Mouse (Mus musculus): ENCODE measurements at regions not wholly inside any gene's neighbourhood (a gene's known extent, or its start where the extent isn't known, plus 50 kb on each side); places are given as distances from the start of the nearest gene placed in this dataset.

DNA sequence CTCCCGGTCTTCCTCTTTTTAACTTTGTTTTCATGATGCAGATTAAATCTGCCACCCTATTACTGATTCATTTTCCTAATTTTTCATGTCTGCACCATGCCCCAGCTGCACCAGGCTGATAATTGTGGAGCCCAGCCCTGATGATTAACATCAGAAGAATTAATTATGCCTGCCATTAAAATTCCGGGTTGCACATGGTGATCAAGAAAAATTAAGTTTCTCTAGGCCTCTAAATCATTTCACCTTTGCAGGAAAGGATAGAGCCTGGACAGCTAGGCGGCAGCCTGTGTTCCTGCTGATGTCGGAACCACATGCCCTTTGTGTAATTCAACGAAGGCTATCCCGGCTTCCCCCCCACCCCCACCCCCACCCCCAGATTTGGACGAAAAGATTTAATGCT lies 233.7 kb upstream of the Hnrnpa3 start:
- ATAC-seq (ENCODE audit: low FRiP score) = peak; percentile 76
- peak; percentile 30 for DNase-seq (ENCODE audit: low spot score)
- Histone ChIP-seq H3K4me2 (replicated peaks; ENCODE audit: low read depth, low read length) (no peak overlapping the region), H3K9me3 (ENCODE audit: control insufficient read depth, low read length) (no peaks in the 10 kb centered on the region), H3K27me3 (ENCODE audit: control insufficient read depth, insufficient read depth, low read length) (no peaks in the 10 kb centered on the region), H3K27ac (ENCODE audit: low read depth, low read length) (peak overlapping the region; percentile 82), H3K4me3 (ENCODE audit: low read depth, low read length) (no peak overlapping the region), H3K36me3 (ENCODE audit: control insufficient read depth, insufficient read depth, low read length) (no peaks in the 10 kb centered on the region), H3K4me1 (replicated peaks; ENCODE audit: control insufficient read depth, insufficient read depth, low read length) (peaks cover 3% of the 10 kb centered on the region; the same call in 1 of the 2 replicates), H3K9ac (ENCODE audit: low read depth, low read length) (no peak overlapping the region)
- WGBS = 34% methylated on average over 7 of the region's 7 CpGs

DNA sequence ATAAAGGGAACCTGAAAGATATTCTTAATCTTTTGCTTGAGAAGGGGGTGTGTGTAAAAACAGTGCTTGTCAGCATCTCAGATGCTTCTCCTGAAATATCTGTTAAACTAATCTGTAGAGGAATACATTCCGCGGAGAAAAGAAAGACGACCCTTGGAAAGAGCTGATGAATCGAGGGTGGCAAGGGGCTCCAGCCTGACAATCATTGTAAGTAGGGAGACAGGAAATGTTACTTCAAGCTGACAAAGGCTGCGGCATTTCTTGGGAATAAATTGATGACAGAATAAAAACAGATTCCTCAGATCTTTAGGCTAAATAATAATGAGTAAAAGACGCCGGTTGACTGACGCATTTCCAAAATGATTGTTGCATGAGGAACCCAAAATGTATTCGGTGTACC lies 233.3 kb upstream of the Hnrnpa3 start:
- Histone ChIP-seq H3K9me3 (ENCODE audit: control insufficient read depth, low read length) (no peaks in the 10 kb centered on the region), H3K36me3 (ENCODE audit: control insufficient read depth, insufficient read depth, low read length) (no peaks in the 10 kb centered on the region), H3K27ac (ENCODE audit: low read depth, low read length) (peak overlapping the region; percentile 82), H3K4me3 (ENCODE audit: low read depth, low read length) (no peak overlapping the region), H3K4me2 (replicated peaks; ENCODE audit: low read depth, low read length) (no peak overlapping the region), H3K4me1 (replicated peaks; ENCODE audit: control insufficient read depth, insufficient read depth, low read length) (peaks cover 3% of the 10 kb centered on the region; the same call in 1 of the 2 replicates), H3K9ac (ENCODE audit: low read depth, low read length) (no peak overlapping the region), H3K27me3 (ENCODE audit: control insufficient read depth, insufficient read depth, low read length) (no peaks in the 10 kb centered on the region)
- ATAC-seq (ENCODE audit: low FRiP score) (no peak; the same call in 1 of the 2 replicates), DNase-seq (ENCODE audit: low spot score) (peak; percentile 22)
- 61% methylated on average over 9 of the region's 9 CpGs for WGBS

DNA sequence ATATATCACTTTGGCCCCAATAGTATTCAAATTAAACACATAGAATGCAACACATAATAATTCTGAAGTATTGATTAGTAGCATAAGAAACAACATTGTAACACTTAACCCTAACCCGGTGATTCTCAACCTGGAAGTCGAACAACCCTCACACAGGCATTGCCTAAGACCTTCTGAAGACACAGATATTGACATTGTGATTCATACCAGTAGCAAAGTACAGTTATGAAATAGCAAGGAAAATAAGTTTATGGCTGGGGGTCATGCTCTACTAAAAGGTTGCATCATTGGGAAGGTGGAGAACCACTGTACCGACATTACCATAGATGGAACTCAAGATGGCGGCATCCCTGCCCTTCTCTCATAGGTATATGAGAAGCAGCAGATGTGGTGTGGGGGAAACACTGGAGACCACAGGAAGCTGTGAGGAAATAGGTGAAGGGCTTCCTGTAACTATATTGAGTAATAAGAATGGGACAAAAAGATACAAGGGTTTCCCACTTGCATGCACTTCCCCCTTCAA lies 231.1 kb upstream of the Hnrnpa3 start:
- H3K36me3 ChIP-seq (ENCODE audit: control insufficient read depth, insufficient read depth, low read length) = no peaks in the 10 kb centered on the region
- no peak overlapping the region for H3K4me3 ChIP-seq (ENCODE audit: low read depth, low read length)
- no peak overlapping the region for H3K4me2 ChIP-seq (replicated peaks; ENCODE audit: low read depth, low read length)
- H3K27me3 ChIP-seq (ENCODE audit: control insufficient read depth, insufficient read depth, low read length) = no peaks in the 10 kb centered on the region
- 97% methylated on average over 4 of the region's 4 CpGs for WGBS
- no peaks in the 10 kb centered on the region for H3K9me3 ChIP-seq (ENCODE audit: control insufficient read depth, low read length)
- H3K9ac ChIP-seq (ENCODE audit: low read depth, low read length) = no peak overlapping the region
- H3K27ac ChIP-seq (ENCODE audit: low read depth, low read length) = no peak overlapping the region
- H3K4me1 ChIP-seq (replicated peaks; ENCODE audit: control insufficient read depth, insufficient read depth, low read length) = peaks cover 3% of the 10 kb centered on the region; the same call in 1 of the 2 replicates
- ATAC-seq (ENCODE audit: low FRiP score) (no peak), DNase-seq (ENCODE audit: low spot score) (no peak)

DNA sequence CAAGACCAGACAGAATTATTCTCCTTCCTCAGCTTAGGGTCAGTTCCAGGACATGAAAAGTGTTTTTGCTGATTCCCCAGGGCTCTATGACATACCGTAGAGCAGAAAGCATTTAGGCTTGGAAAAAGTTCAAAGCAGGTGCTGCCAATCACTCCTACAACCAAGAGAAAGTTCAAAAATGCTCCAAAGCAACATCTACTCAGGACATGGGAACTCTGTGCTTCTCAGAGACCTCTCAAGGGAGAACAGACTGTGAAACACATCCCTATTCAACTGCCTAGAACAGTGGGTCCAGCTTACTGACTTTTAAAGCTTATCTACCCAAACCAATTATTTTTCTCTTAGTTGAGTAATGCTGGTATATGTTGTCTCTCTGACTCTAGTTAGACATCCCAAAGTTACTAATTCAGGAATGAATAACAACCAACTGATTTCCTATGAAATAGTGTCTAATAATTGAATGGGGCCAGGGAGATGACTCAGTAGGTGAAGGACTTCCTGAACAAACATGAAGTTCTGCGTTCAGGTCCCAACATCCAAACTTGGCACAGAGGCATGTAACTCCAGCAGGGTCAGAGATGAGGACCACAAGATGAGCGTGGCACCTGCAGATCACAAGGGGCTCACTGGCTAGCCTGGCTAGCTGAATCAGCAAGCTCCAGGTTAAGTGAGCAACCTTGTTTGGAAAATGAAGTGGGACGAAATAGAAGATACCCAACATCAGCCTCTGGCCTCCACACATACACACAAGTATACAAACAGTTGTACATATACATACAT lies 228.7 kb upstream of the Hnrnpa3 start:
- no peaks in the 10 kb centered on the region for H3K27me3 ChIP-seq (ENCODE audit: control insufficient read depth, insufficient read depth, low read length)
- H3K36me3 ChIP-seq (ENCODE audit: control insufficient read depth, insufficient read depth, low read length) = no peaks in the 10 kb centered on the region
- H3K4me1 ChIP-seq (replicated peaks; ENCODE audit: control insufficient read depth, insufficient read depth, low read length) = no peaks in the 10 kb centered on the region; the same call in 1 of the 2 replicates
- ATAC-seq (ENCODE audit: low FRiP score) (no peak), DNase-seq (ENCODE audit: low spot score) (no peak)
- H3K4me2 ChIP-seq (replicated peaks; ENCODE audit: low read depth, low read length) = no peak overlapping the region
- no peak overlapping the region for H3K27ac ChIP-seq (ENCODE audit: low read depth, low read length)
- H3K9me3 ChIP-seq (ENCODE audit: control insufficient read depth, low read length) = no peaks in the 10 kb centered on the region
- H3K9ac ChIP-seq (ENCODE audit: low read depth, low read length) = no peak overlapping the region
- H3K4me3 ChIP-seq (ENCODE audit: low read depth, low read length) = no peak overlapping the region
- 86% methylated on average over 4 of the region's 4 CpGs for whole genome bisulfite sequencing

DNA sequence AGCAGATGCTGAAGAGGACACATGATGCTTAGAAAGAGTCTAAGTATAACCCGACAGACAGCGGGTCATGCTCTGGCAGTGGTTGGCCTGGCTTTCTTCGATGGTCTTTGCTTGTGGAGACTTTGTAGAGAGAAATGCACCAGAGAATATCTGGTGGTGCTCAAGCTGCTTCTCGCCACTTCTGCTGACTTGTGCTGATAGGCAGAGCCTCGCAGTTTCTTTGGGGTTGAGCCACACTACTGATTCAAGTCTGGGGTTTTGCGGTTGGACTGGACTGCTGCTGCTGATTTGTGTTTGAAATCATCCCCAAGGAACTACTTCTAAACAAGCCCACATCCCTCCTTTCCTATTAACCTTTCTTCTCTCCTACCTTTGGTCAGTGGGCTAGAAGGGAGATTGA lies 227.1 kb upstream of the Hnrnpa3 start:
- Histone ChIP-seq H3K9ac (ENCODE audit: low read depth, low read length) (no peak overlapping the region), H3K9me3 (ENCODE audit: control insufficient read depth, low read length) (no peaks in the 10 kb centered on the region), H3K27me3 (ENCODE audit: control insufficient read depth, insufficient read depth, low read length) (no peaks in the 10 kb centered on the region), H3K36me3 (ENCODE audit: control insufficient read depth, insufficient read depth, low read length) (no peaks in the 10 kb centered on the region), H3K4me3 (ENCODE audit: low read depth, low read length) (no peak overlapping the region), H3K4me2 (replicated peaks; ENCODE audit: low read depth, low read length) (no peak overlapping the region), H3K27ac (ENCODE audit: low read depth, low read length) (no peak overlapping the region), H3K4me1 (replicated peaks; ENCODE audit: control insufficient read depth, insufficient read depth, low read length) (no peaks in the 10 kb centered on the region)
- no peak for DNase-seq (ENCODE audit: low spot score)
- ATAC-seq (ENCODE audit: low FRiP score) = no peak
- 90% methylated on average over 6 of the region's 6 CpGs for WGBS

DNA sequence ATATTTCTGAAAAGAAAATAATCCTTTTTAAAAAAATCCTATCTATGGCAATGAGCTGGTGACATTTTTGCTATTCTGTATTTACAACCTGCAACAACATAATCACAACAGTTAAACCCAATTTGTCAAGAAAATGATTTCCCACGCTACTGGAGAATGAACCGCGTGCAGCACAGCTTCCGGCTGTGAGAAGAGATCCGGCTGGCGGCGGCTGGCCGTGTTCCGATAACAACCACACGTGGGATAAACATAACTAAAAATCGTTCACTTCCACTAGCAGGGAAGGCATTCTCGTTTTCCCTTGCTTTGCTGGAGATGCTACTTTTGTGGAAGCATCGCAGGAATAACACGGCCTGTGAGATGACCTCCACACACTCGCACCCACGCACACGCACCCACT lies 224.5 kb upstream of the Hnrnpa3 start:
- H3K4me1 ChIP-seq (replicated peaks; ENCODE audit: control insufficient read depth, insufficient read depth, low read length) = no peaks in the 10 kb centered on the region

DNA sequence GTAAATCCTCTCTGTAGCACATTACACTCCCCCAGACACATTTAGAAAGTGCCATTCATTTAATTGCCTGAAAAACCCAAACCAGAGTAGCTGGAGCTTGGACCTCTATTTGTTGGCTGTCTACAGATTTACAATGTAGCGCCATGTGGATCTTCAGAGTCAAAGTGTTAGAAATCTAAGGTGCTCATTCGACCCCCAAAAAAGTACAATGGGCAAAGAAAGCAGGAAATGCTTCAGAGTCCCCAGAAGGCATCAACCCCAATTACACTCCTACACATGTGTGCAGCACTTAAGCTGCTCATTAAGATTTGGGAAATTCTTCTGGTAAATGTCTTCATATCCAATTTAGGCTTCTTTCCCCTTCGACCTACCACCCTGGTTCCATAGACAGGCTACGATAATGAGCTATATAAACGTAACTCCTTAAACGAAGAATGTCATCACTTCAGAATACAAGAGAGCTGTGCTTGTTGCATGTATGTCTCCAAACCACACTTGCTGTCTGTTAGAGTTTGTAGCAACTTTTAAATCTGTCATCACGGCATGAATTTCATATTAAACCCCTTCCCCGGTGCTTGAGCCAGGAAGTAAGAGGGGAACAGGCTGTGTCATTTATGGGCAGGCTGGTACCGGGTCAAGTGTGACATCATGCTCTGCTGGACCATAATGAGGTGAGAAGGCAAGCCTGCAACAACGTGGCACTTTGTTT lies 219.4 kb upstream of the Hnrnpa3 start:
- H3K9ac ChIP-seq (ENCODE audit: low read depth, low read length) = no peak overlapping the region
- H3K9me3 ChIP-seq (ENCODE audit: control insufficient read depth, low read length) = no peaks in the 10 kb centered on the region
- 86% methylated on average over 10 of the region's 10 CpGs for WGBS
- ATAC-seq (ENCODE audit: low FRiP score) (no peak), DNase-seq (ENCODE audit: low spot score) (no peak)
- H3K4me1 ChIP-seq (replicated peaks; ENCODE audit: control insufficient read depth, insufficient read depth, low read length) = no peaks in the 10 kb centered on the region
- no peaks in the 10 kb centered on the region for H3K36me3 ChIP-seq (ENCODE audit: control insufficient read depth, insufficient read depth, low read length)
- H3K27me3 ChIP-seq (ENCODE audit: control insufficient read depth, insufficient read depth, low read length) = no peaks in the 10 kb centered on the region
- no peak overlapping the region for H3K27ac ChIP-seq (ENCODE audit: low read depth, low read length)
- no peak overlapping the region for H3K4me3 ChIP-seq (ENCODE audit: low read depth, low read length)
- no peak overlapping the region for H3K4me2 ChIP-seq (replicated peaks; ENCODE audit: low read depth, low read length)

More for the DNA sequence above, 224.5 kb upstream of the Hnrnpa3 start:
- H3K9ac ChIP-seq (ENCODE audit: low read depth, low read length) = no peak overlapping the region
- no peaks in the 10 kb centered on the region for H3K27me3 ChIP-seq (ENCODE audit: control insufficient read depth, insufficient read depth, low read length)
- H3K4me3 ChIP-seq (ENCODE audit: low read depth, low read length) = no peak overlapping the region
- no peak for ATAC-seq (ENCODE audit: low FRiP score)
- 94% methylated on average over 17 of the region's 17 CpGs for WGBS
- no peaks in the 10 kb centered on the region for H3K9me3 ChIP-seq (ENCODE audit: control insufficient read depth, low read length)
- H3K4me2 ChIP-seq (replicated peaks; ENCODE audit: low read depth, low read length) = no peak overlapping the region
- no peak for DNase-seq (ENCODE audit: low spot score)
- H3K36me3 ChIP-seq (ENCODE audit: control insufficient read depth, insufficient read depth, low read length) = no peaks in the 10 kb centered on the region
- H3K27ac ChIP-seq (ENCODE audit: low read depth, low read length) = no peak overlapping the region

DNA sequence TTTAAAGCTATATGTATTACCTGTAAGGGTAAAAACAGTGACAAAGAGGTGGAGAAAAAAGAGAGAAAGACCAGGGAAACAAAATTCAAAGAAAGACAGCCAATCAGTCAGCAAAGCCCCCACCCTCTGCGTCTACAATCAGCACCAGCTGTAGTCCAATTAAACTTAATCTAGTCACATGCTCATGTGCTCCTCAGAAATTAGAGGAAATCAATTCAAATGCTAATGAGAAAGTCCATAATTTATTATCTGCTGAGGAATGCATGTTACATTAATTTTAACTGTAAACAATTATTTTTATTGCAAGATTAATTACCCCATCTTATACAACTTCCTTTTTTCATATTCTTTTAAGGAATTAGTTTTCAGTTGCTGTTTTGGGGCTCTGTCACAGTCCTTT lies 216.4 kb upstream of the Hnrnpa3 start:
- H3K36me3 ChIP-seq (ENCODE audit: control insufficient read depth, insufficient read depth, low read length) = no peaks in the 10 kb centered on the region
- no peaks in the 10 kb centered on the region for H3K27me3 ChIP-seq (ENCODE audit: control insufficient read depth, insufficient read depth, low read length)
- H3K9me3 ChIP-seq (ENCODE audit: control insufficient read depth, low read length) = no peaks in the 10 kb centered on the region
- 65% methylated on average over 1 of the region's 1 CpGs for WGBS
- no peak for ATAC-seq (ENCODE audit: low FRiP score)
- DNase-seq (ENCODE audit: low spot score) = no peak
- H3K4me1 ChIP-seq (replicated peaks; ENCODE audit: control insufficient read depth, insufficient read depth, low read length) = no peaks in the 10 kb centered on the region
- H3K9ac ChIP-seq (ENCODE audit: low read depth, low read length) = no peak overlapping the region
- H3K4me2 ChIP-seq (replicated peaks; ENCODE audit: low read depth, low read length) = no peak overlapping the region
- no peak overlapping the region for H3K4me3 ChIP-seq (ENCODE audit: low read depth, low read length)
- no peak overlapping the region for H3K27ac ChIP-seq (ENCODE audit: low read depth, low read length)

DNA sequence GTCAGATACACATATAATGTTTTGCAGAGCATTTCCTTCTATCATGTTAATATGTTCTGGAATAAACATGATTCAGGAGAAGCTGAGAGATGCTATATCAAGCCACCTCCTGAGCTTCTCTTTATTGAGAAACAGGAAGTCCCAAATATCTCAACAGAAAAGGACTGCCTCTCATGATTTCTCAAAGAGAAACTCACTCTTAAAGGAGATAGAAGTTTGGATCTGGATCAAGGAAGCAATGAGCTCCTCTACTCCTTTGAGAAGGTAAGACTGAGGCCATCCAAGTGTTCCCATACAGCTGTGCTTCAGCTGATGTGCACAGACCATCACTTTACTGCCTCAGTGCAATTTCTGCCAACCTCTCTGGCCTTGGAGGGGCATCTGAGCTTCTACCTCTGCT lies 213.9 kb upstream of the Hnrnpa3 start:
- DNase-seq (ENCODE audit: low spot score) (no peak), ATAC-seq (ENCODE audit: low FRiP score) (no peak)
- H3K36me3 ChIP-seq (ENCODE audit: control insufficient read depth, insufficient read depth, low read length) = no peaks in the 10 kb centered on the region
- no peaks in the 10 kb centered on the region for H3K4me1 ChIP-seq (replicated peaks; ENCODE audit: control insufficient read depth, insufficient read depth, low read length)
- H3K9ac ChIP-seq (ENCODE audit: low read depth, low read length) = no peak overlapping the region
- H3K27ac ChIP-seq (ENCODE audit: low read depth, low read length) = no peak overlapping the region
- H3K9me3 ChIP-seq (ENCODE audit: control insufficient read depth, low read length) = no peaks in the 10 kb centered on the region
- H3K4me2 ChIP-seq (replicated peaks; ENCODE audit: low read depth, low read length) = no peak overlapping the region
- no peak overlapping the region for H3K4me3 ChIP-seq (ENCODE audit: low read depth, low read length)
- no peaks in the 10 kb centered on the region for H3K27me3 ChIP-seq (ENCODE audit: control insufficient read depth, insufficient read depth, low read length)
